Mouse (Mus musculus) heart, embryonic 11.5 days (tissue): ENCODE measurements around the gene Amn. TPM values are rescaled to one million over a fixed set of nuclear protein-coding genes. Genes with fewer than 3 reads are reported as not detected.

Experiments used
- ATAC-seq: fragments of 200-750 bp; cut with Nextera tagmentation; replicated peaks from 2 replicates; pipeline ENCODE4 v1.8.0; 2017; ENCODE audit warnings: moderate library complexity; ENCODE audit not compliant: insufficient number of reproducible peaks, low FRiP score, low TSS enrichment
- H3K27ac ChIP-seq: fragments of 300-500 bp; sonication (generic); 2 replicates; pipeline ENCODE4 v1.5.1; 2014; ENCODE audit warnings: mild to moderate bottlenecking, low read depth, low read length
- H3K27me3 ChIP-seq: fragments of 300-500 bp; sonication (generic); 2 replicates; pipeline ENCODE4 v1.6.1; 2014; ENCODE audit warnings: mild to moderate bottlenecking, low read length, mixed read lengths; ENCODE audit not compliant: control insufficient read depth, insufficient read depth
- H3K36me3 ChIP-seq: fragments of 300-500 bp; sonication (generic); 2 replicates; pipeline ENCODE4 v1.6.1; 2014; ENCODE audit warnings: mild to moderate bottlenecking, low read length, moderate library complexity, mixed read lengths; ENCODE audit not compliant: control insufficient read depth, insufficient read depth
- H3K4me1 ChIP-seq: fragments of 300-500 bp; sonication (generic); 2 replicates; pipeline ENCODE4 v1.6.1; 2014; ENCODE audit warnings: low read length; ENCODE audit not compliant: control insufficient read depth, insufficient read depth
- H3K4me2 ChIP-seq: fragments of 300-500 bp; sonication (generic); 2 replicates; pipeline ENCODE4 v1.6.1; 2014; ENCODE audit warnings: mild to moderate bottlenecking, moderate library complexity
- H3K4me3 ChIP-seq: fragments of 300-500 bp; sonication (generic); 2 replicates; pipeline ENCODE4 v1.5.1; 2014; ENCODE audit warnings: low read depth, low read length
- H3K9ac ChIP-seq: fragments of 300-500 bp; sonication (generic); 2 replicates; pipeline ENCODE4 v1.6.1; 2014; ENCODE audit warnings: mild to moderate bottlenecking, low read depth, low read length, moderate library complexity
- H3K9me3 ChIP-seq: fragments of 300-500 bp; sonication (generic); replicated peaks from 2 replicates; pipeline ENCODE4 v1.6.1; 2016; ENCODE audit warnings: low read length; ENCODE audit not compliant: control insufficient read depth
- WGBS: fragments of 180-500 bp; shearing (Covaris S2); extraction: QIAGEN DNeasy Blood & Tissue Kit; methylation state at CpG from one replicate; pipeline ENCODE4 v1.1.7; 2014; ENCODE audit not compliant: insufficient replicate concordance; 5-methylcytosine and 5-hydroxymethylcytosine counted together
- polyA plus RNA-seq: library from polyadenylated mRNA; unstranded; fragments of >200 nt; fragmentation: Nextera tagmentation; extraction: Ambion mirVana; gene quantifications from 2 replicates; pipeline ENCODE4 v1.2.1, GENCODE M21; 2014

Gene Amn
- polyA plus RNA-seq, 1 experiment from 2014 or later, result 2.2 TPM

GRCm38 (mm10) chr12:111249095-111249494, 21.8 kb upstream of the Amn start:
- no peak overlapping the region for H3K27ac ChIP-seq
- H3K9ac ChIP-seq, result no peak overlapping the region
- no peaks in the 10 kb centered on the region for H3K4me1 ChIP-seq
- no peak for ATAC-seq
- H3K36me3 ChIP-seq, result no peaks in the 10 kb centered on the region; the same call in 1 of the 2 replicates
- no peak overlapping the region for H3K4me2 ChIP-seq
- no peaks in the 10 kb centered on the region for H3K9me3 ChIP-seq
- no peak overlapping the region for H3K4me3 ChIP-seq
- no peaks in the 10 kb centered on the region for H3K27me3 ChIP-seq
- 45% methylated on average over 3 of the region's 3 CpGs for WGBS

GRCm38 (mm10) chr12:111250116-111250515, 20.8 kb upstream of the Amn start:
- H3K4me2 ChIP-seq, result no peak overlapping the region
- 86% methylated on average over 8 of the region's 8 CpGs for WGBS
- no peaks in the 10 kb centered on the region; the same call in 1 of the 2 replicates for H3K36me3 ChIP-seq
- no peak overlapping the region for H3K9ac ChIP-seq
- H3K4me1 ChIP-seq, result no peaks in the 10 kb centered on the region
- no peak for ATAC-seq
- no peak overlapping the region for H3K4me3 ChIP-seq
- no peak overlapping the region for H3K27ac ChIP-seq
- H3K9me3 ChIP-seq, result no peaks in the 10 kb centered on the region
- H3K27me3 ChIP-seq, result no peaks in the 10 kb centered on the region

GRCm38 (mm10) chr12:111251227-111251626, 19.7 kb upstream of the Amn start:
- no peak overlapping the region for H3K4me3 ChIP-seq
- WGBS, result 63% methylated on average over 9 of the region's 9 CpGs
- H3K27me3 ChIP-seq, result no peaks in the 10 kb centered on the region
- no peaks in the 10 kb centered on the region for H3K4me1 ChIP-seq
- no peak overlapping the region for H3K9ac ChIP-seq
- H3K4me2 ChIP-seq, result no peak overlapping the region
- H3K36me3 ChIP-seq, result peaks cover under 1% of the 10 kb centered on the region
- H3K9me3 ChIP-seq, result no peaks in the 10 kb centered on the region
- ATAC-seq, result no peak
- H3K27ac ChIP-seq, result no peak overlapping the region

DNA sequence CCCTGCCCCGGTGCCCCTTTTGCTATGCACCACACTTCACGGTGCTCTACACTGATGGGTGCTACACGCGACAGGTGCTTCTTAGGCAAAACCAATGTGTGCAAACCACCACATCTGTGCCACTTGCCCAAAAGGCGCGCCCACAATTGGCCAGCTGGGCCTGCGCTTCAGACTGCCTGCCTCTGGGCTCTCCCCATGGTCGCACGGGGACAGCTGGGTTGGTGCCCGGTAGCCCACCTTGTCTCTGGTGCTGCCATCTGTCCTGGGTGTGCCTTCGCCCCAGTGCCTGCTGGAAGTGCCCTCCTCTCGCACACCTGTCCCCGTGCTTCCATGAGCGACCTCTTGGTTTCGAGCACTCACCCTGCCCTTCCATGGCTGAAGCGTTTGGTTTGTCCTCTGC, 7.2 kb upstream of the Amn start:
- Histone ChIP-seq H3K4me1 (no peaks in the 10 kb centered on the region), H3K9ac (no peak overlapping the region), H3K36me3 (peaks cover 2% of the 10 kb centered on the region; the same call in 1 of the 2 replicates), H3K27me3 (peaks cover 2% of the 10 kb centered on the region; the same call in 1 of the 2 replicates), H3K4me3 (no peak overlapping the region), H3K9me3 (no peaks in the 10 kb centered on the region), H3K27ac (no peak overlapping the region), H3K4me2 (no peak overlapping the region)
- ATAC-seq, result no peak
- WGBS, result 90% methylated on average over 16 of the region's 16 CpGs

DNA sequence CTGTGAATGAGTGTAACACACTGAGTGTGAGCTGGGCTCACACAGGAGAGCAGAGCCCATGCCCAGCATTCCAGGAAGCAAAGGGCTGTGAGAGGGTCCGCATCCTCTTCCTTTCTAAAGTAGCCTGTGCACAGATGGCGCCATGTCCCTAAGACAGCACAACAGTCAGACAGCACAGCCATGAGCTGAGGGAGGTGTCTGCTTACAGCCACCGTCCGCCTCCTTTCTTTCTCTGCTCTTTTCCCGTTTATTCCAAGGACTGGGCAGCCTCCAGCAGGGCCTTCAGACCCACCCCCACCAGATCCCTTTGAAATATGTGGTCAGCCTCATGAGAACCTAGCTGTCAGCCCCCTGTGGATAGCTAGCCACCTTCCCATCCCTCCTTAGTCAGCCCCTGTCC, 5.7 kb upstream of the Amn start:
- H3K27me3 ChIP-seq, result peaks cover 16% of the 10 kb centered on the region
- H3K9ac ChIP-seq, result no peak overlapping the region
- H3K4me2 ChIP-seq, result no peak overlapping the region
- no peaks in the 10 kb centered on the region for H3K36me3 ChIP-seq
- H3K9me3 ChIP-seq, result no peaks in the 10 kb centered on the region
- no peak overlapping the region for H3K4me3 ChIP-seq
- no peak for ATAC-seq
- H3K27ac ChIP-seq, result no peak overlapping the region
- 74% methylated on average over 5 of the region's 5 CpGs for WGBS
- H3K4me1 ChIP-seq, result no peaks in the 10 kb centered on the region

DNA sequence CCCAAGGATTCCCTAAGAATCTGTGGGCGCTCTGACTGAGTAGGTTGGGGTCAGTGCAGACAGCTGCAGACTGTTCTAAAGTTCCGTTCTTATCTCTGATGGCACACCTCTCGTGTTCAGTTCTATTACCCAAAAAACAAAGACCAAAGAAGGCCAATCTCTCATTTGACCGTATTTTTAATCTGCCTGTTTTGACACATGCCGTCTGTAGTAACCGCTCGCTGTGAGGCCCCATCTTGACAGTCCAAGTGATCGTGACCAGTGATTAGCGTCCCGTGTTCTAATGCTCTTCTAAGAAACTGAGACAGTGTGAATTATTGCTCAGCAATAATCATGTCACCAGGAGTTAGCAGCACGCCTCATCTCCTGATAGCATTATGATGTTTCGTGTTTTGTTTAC, 4.3 kb upstream of the Amn start:
- H3K9me3 ChIP-seq, result no peaks in the 10 kb centered on the region
- no peak overlapping the region for H3K27ac ChIP-seq
- H3K36me3 ChIP-seq, result no peaks in the 10 kb centered on the region
- H3K4me3 ChIP-seq, result no peak overlapping the region
- peaks cover 30% of the 10 kb centered on the region for H3K27me3 ChIP-seq
- peaks cover 2% of the 10 kb centered on the region; the same call in 1 of the 2 replicates for H3K4me1 ChIP-seq
- H3K9ac ChIP-seq, result no peak overlapping the region
- no peak overlapping the region for H3K4me2 ChIP-seq
- WGBS, result 79% methylated on average over 12 of the region's 12 CpGs
- no peak for ATAC-seq

GRCm38 (mm10) chr12:111267673-111268325, 3.1 kb upstream of the Amn start:
- WGBS, result 55% methylated on average over 4 of the region's 4 CpGs
- H3K4me2 ChIP-seq, result no peak overlapping the region
- ATAC-seq, result no peak
- H3K27me3 ChIP-seq, result peaks cover 42% of the 10 kb centered on the region
- no peak overlapping the region for H3K27ac ChIP-seq
- H3K4me1 ChIP-seq, result peaks cover 2% of the 10 kb centered on the region; the same call in 1 of the 2 replicates
- no peak overlapping the region for H3K9ac ChIP-seq
- H3K9me3 ChIP-seq, result no peaks in the 10 kb centered on the region
- H3K4me3 ChIP-seq, result no peak overlapping the region
- no peaks in the 10 kb centered on the region for H3K36me3 ChIP-seq

GRCm38 (mm10) chr12:111271406-111271805, 511 bp downstream of the Amn start:
- no peak overlapping the region for H3K9ac ChIP-seq

DNA sequence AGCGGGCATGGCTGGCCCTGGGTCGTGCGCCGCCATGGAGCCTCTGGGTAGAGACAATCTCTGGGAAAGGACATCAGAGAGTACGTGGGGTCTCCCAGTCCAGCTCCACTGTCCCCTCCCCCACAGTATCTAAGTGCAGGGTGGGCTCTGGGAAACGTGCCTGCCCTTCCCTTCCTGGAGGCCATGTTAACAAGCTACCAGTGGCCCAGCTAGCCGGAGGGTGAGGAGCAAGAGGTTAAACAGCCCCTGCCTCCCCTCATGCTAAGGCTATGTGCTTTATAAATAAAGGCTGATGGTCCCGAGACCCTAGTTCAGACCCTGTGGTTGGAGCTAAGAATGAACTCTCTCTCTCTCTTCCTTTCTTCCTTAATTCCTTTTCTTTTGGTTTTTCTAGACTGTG, 1.1 kb downstream of the Amn start:
- WGBS, result 18% methylated on average over 8 of the region's 8 CpGs
- ATAC-seq, result no peak
- Histone ChIP-seq H3K9me3 (no peaks in the 10 kb centered on the region), H3K4me3 (peak overlapping the region; percentile 11; the same call in 1 of the 2 replicates), H3K36me3 (no peaks in the 10 kb centered on the region), H3K4me1 (peaks cover 17% of the 10 kb centered on the region), H3K9ac (no peak overlapping the region), H3K27ac (no peak overlapping the region), H3K4me2 (peak overlapping the region; percentile 41), H3K27me3 (peaks cover 84% of the 10 kb centered on the region)

More at GRCm38 (mm10) chr12:111271406-111271805, 511 bp downstream of the Amn start:
- H3K9me3 ChIP-seq, result no peaks in the 10 kb centered on the region
- no peak overlapping the region for H3K27ac ChIP-seq
- no peak for ATAC-seq
- peak overlapping the region; percentile 41 for H3K4me2 ChIP-seq
- peaks cover 17% of the 10 kb centered on the region for H3K4me1 ChIP-seq
- 6% methylated on average over 24 of the region's 28 CpGs for WGBS
- H3K4me3 ChIP-seq, result peak overlapping the region; percentile 11; the same call in 1 of the 2 replicates
- no peaks in the 10 kb centered on the region for H3K36me3 ChIP-seq
- H3K27me3 ChIP-seq, result peaks cover 78% of the 10 kb centered on the region
